Mouse (Mus musculus): ENCODE results near the gene Zfp87. TPM values are rescaled to one million over a fixed set of nuclear protein-coding genes. Genes with fewer than 3 reads are reported as not detected.

Zfp87 gene
- total and polyA plus RNA-seq, 3 experiments: 11.4 to 25.0 (median 13.8) TPM

GRCm38 (mm10) chr13:67469274-67469673 is 56.7 kb downstream of the Zfp87 start:
- H3K27ac ChIP-seq (ENCODE audit: insufficient read depth, low read depth): no peak overlapping the region
- no peak overlapping the region for H3K4me2 ChIP-seq (ENCODE audit: insufficient read depth, low read depth, poor library complexity, severe bottlenecking)
- TF ChIP-seq NELFE (IDR thresholded peaks at IDR 0.05; ENCODE audit: low read depth, low read length) (no peak), USF2 (conservative IDR thresholded peaks at IDR 0.05; ENCODE audit: low read depth, low read length) (no peak), RAD21 (IDR thresholded peaks at IDR 0.05; ENCODE audit: low read depth, low read length) (no peak), TBP (conservative IDR thresholded peaks at IDR 0.05; ENCODE audit: low read depth, low read length) (no peak), SIN3A (IDR thresholded peaks at IDR 0.05; ENCODE audit: low read length) (no peak), RCOR1 (conservative IDR thresholded peaks at IDR 0.05; ENCODE audit: low read depth, low read length) (no peak), ZMIZ1 (IDR thresholded peaks at IDR 0.05; ENCODE audit: low read depth, low read length) (no peak), KAT2A (IDR thresholded peaks at IDR 0.05; ENCODE audit: insufficient replicate concordance, low read length) (no peak), SMC3 (IDR thresholded peaks at IDR 0.05; ENCODE audit: low read depth, low read length) (no peak), BHLHE40 (IDR thresholded peaks at IDR 0.05; ENCODE audit: low read depth, low read length) (no peak), MYC (IDR thresholded peaks at IDR 0.05; ENCODE audit: low read depth, low read length) (no peak), JUND (conservative IDR thresholded peaks at IDR 0.05; ENCODE audit: low read depth, low read length) (no peak)
- H3K79me2 ChIP-seq (replicated peaks; ENCODE audit: control insufficient read depth, extremely low read depth, insufficient read depth, poor library complexity, severe bottlenecking): no peaks in the 10 kb centered on the region
- H3K27me3 ChIP-seq (replicated peaks): no peaks in the 10 kb centered on the region
- in situ Hi-C loops (cut with MboI; ENCODE audit: low pct_ligation_motif_present, low pct_unique_long_range_greater_than_20kb, low sequenced_read_pairs): no loop called here
- dilution Hi-C loops (cut with MboI; ENCODE audit: extremely low pct_ligation_motif_present, extremely low pct_unique_long_range_greater_than_20kb, low sequenced_read_pairs): no loop called here
- H3K9ac ChIP-seq (ENCODE audit: insufficient read depth, low read depth): no peak overlapping the region
- H3K9me3 ChIP-seq (replicated peaks; ENCODE audit: low read length): no peaks in the 10 kb centered on the region
- H3K4me1 ChIP-seq (ENCODE audit: control insufficient read depth in 1 of 2, insufficient read depth in 2 of 2): peaks cover 0 to 4% of the 10 kb centered on the region in 2 experiments; a peak in 2 of 4 replicates
- H3K4me3 ChIP-seq (replicated peaks in 1 of 3; ENCODE audit: low read depth in 2 of 3, low read length in 2 of 3, poor library complexity in 1 of 3): no peak overlapping the region
- H3K36me3 ChIP-seq (replicated peaks in 1 of 2; ENCODE audit: control insufficient read depth in 1 of 2, insufficient read depth in 1 of 2, low read length in 1 of 2): peaks cover 5 to 23% of the 10 kb centered on the region in 2 experiments
- DNase-seq (ENCODE audit: extremely low read depth): no peak

Other genes with a start within 250 kb of the Zfp87 start
- 1.6 and 2.3 TPM in 2 replicates for gene Zfp458, start 247.7 kb downstream of the Zfp87 start, total RNA-seq (2012; rRNA removed)
- gene Zfp458, start 247.7 kb downstream of the Zfp87 start, total RNA-seq (2014; rRNA removed): 3.2 and 3.3 TPM in 2 replicates
- gene Zfp458, start 247.7 kb downstream of the Zfp87 start, polyA plus RNA-seq (2012; ENCODE audit: insufficient read length, low read depth): 1.6 and 2.4 TPM in 2 replicates
- gene Zfp457, start 219.7 kb downstream of the Zfp87 start, total RNA-seq (2012; rRNA removed): 0.97 and 0.98 TPM in 2 replicates
- gene Zfp457, start 219.7 kb downstream of the Zfp87 start, total RNA-seq (2014; rRNA removed): 0.66 TPM in 1 of 2 replicates, not detected in the other
- gene Zfp457, start 219.7 kb downstream of the Zfp87 start, polyA plus RNA-seq (2012; ENCODE audit: insufficient read length, low read depth): 0.40 and 0.57 TPM in 2 replicates
- gene Zfp595, start 193.6 kb downstream of the Zfp87 start, total RNA-seq (2012; rRNA removed): 4.6 and 5.4 TPM in 2 replicates
- 10.1 and 13.7 TPM in 2 replicates for gene Zfp595, start 193.6 kb downstream of the Zfp87 start, total RNA-seq (2014; rRNA removed)
- 5.4 and 6.4 TPM in 2 replicates for gene Zfp595, start 193.6 kb downstream of the Zfp87 start, polyA plus RNA-seq (2012; ENCODE audit: insufficient read length, low read depth)
- 1.0 and 1.1 TPM in 2 replicates for gene Gm28044, start 165.6 kb downstream of the Zfp87 start, total RNA-seq (2012; rRNA removed)
- not detected in 2 replicates for gene Gm28044, start 165.6 kb downstream of the Zfp87 start, total RNA-seq (2014; rRNA removed)
- 0.89 and 1.0 TPM in 2 replicates for gene Gm28044, start 165.6 kb downstream of the Zfp87 start, polyA plus RNA-seq (2012; ENCODE audit: insufficient read length, low read depth)
- gene Zfp953, start 165.6 kb downstream of the Zfp87 start, total RNA-seq (2012; rRNA removed): 1.8 and 2.3 TPM in 2 replicates
- 4.6 and 5.6 TPM in 2 replicates for gene Zfp953, start 165.6 kb downstream of the Zfp87 start, total RNA-seq (2014; rRNA removed)
- gene Zfp953, start 165.6 kb downstream of the Zfp87 start, polyA plus RNA-seq (2012; ENCODE audit: insufficient read length, low read depth): 3.6 and 4.2 TPM in 2 replicates
- gene Gm28041, start 150.4 kb downstream of the Zfp87 start, total RNA-seq (2012; rRNA removed): 1.7 and 2.3 TPM in 2 replicates
- gene Gm28041, start 150.4 kb downstream of the Zfp87 start, total RNA-seq (2014; rRNA removed): 0.61 and 1.1 TPM in 2 replicates
- gene Gm28041, start 150.4 kb downstream of the Zfp87 start, polyA plus RNA-seq (2012; ENCODE audit: insufficient read length, low read depth): 1.8 TPM in 1 of 2 replicates, not detected in the other
- gene Zfp456, start 150.4 kb downstream of the Zfp87 start, total RNA-seq (2012; rRNA removed): 4.7 and 5.1 TPM in 2 replicates
- gene Zfp456, start 150.4 kb downstream of the Zfp87 start, total RNA-seq (2014; rRNA removed): 7.4 and 8.0 TPM in 2 replicates
- 2.4 and 3.6 TPM in 2 replicates for gene Zfp456, start 150.4 kb downstream of the Zfp87 start, polyA plus RNA-seq (2012; ENCODE audit: insufficient read length, low read depth)
- gene Zfp429, start 126.4 kb downstream of the Zfp87 start, total RNA-seq (2012; rRNA removed): 8.3 and 9.0 TPM in 2 replicates
- gene Zfp429, start 126.4 kb downstream of the Zfp87 start, total RNA-seq (2014; rRNA removed): 17.4 and 18.2 TPM in 2 replicates
- 8.0 and 10.5 TPM in 2 replicates for gene Zfp429, start 126.4 kb downstream of the Zfp87 start, polyA plus RNA-seq (2012; ENCODE audit: insufficient read length, low read depth)
- gene Zfp459, start 104.8 kb downstream of the Zfp87 start, total RNA-seq (2012; rRNA removed): 0.47 and 0.63 TPM in 2 replicates
- gene Zfp459, start 104.8 kb downstream of the Zfp87 start, total RNA-seq (2014; rRNA removed): 0.12 TPM in 1 of 2 replicates, not detected in the other
- not detected in 2 replicates for gene Zfp459, start 104.8 kb downstream of the Zfp87 start, polyA plus RNA-seq (2012; ENCODE audit: insufficient read length, low read depth)
- 7.1 and 7.6 TPM in 2 replicates for gene Zfp874a, start 74.6 kb downstream of the Zfp87 start, total RNA-seq (2012; rRNA removed)
- gene Zfp874a, start 74.6 kb downstream of the Zfp87 start, total RNA-seq (2014; rRNA removed): 16.8 and 23.6 TPM in 2 replicates
- gene Zfp874a, start 74.6 kb downstream of the Zfp87 start, polyA plus RNA-seq (2012; ENCODE audit: insufficient read length, low read depth): 6.1 and 6.5 TPM in 2 replicates
- gene Zfp874b, start 41.9 kb downstream of the Zfp87 start, total RNA-seq (2012; rRNA removed): 4.7 and 4.8 TPM in 2 replicates
- 8.0 and 8.7 TPM in 2 replicates for gene Zfp874b, start 41.9 kb downstream of the Zfp87 start, total RNA-seq (2014; rRNA removed)
- gene Zfp874b, start 41.9 kb downstream of the Zfp87 start, polyA plus RNA-seq (2012; ENCODE audit: insufficient read length, low read depth): 1.8 and 2.1 TPM in 2 replicates
- 4.3 and 5.2 TPM in 2 replicates for gene Zfp58, start 25.6 kb downstream of the Zfp87 start, total RNA-seq (2012; rRNA removed)
- gene Zfp58, start 25.6 kb downstream of the Zfp87 start, total RNA-seq (2014; rRNA removed): 5.9 and 6.4 TPM in 2 replicates
- 2.7 and 2.9 TPM in 2 replicates for gene Zfp58, start 25.6 kb downstream of the Zfp87 start, polyA plus RNA-seq (2012; ENCODE audit: insufficient read length, low read depth)
- 0.08 TPM in 1 of 2 replicates, not detected in the other for gene Gm26965, start within 50 bp of the Zfp87 start, total RNA-seq (2012; rRNA removed)
- gene Gm26965, start within 50 bp of the Zfp87 start, total RNA-seq (2014; rRNA removed): not detected in 2 replicates
- not detected in 2 replicates for gene Gm26965, start within 50 bp of the Zfp87 start, polyA plus RNA-seq (2012; ENCODE audit: insufficient read length, low read depth)
- 9.1 and 11.5 TPM in 2 replicates for gene Zfp748, start 27.7 kb upstream of the Zfp87 start, total RNA-seq (2012; rRNA removed)
- 14.8 and 16.3 TPM in 2 replicates for gene Zfp748, start 27.7 kb upstream of the Zfp87 start, total RNA-seq (2014; rRNA removed)
- gene Zfp748, start 27.7 kb upstream of the Zfp87 start, polyA plus RNA-seq (2012; ENCODE audit: insufficient read length, low read depth): 6.6 and 8.1 TPM in 2 replicates
- gene Zfp729b, start 83.5 kb upstream of the Zfp87 start, total RNA-seq (2012; rRNA removed): 4.8 and 6.4 TPM in 2 replicates
- gene Zfp729b, start 83.5 kb upstream of the Zfp87 start, total RNA-seq (2014; rRNA removed): 13.4 and 17.9 TPM in 2 replicates
- 6.5 and 6.6 TPM in 2 replicates for gene Zfp729b, start 83.5 kb upstream of the Zfp87 start, polyA plus RNA-seq (2012; ENCODE audit: insufficient read length, low read depth)
- not detected in 2 replicates for gene Gm49345, start 111.6 kb upstream of the Zfp87 start, total RNA-seq (2012; rRNA removed)
- gene Gm49345, start 111.6 kb upstream of the Zfp87 start, total RNA-seq (2014; rRNA removed): not detected in 2 replicates
- 1.2 and 1.5 TPM in 2 replicates for gene Gm49345, start 111.6 kb upstream of the Zfp87 start, polyA plus RNA-seq (2012; ENCODE audit: insufficient read length, low read depth)
- 3.6 and 3.7 TPM in 2 replicates for gene Zfp729a, start 111.6 kb upstream of the Zfp87 start, total RNA-seq (2012; rRNA removed)
- gene Zfp729a, start 111.6 kb upstream of the Zfp87 start, total RNA-seq (2014; rRNA removed): 11.2 and 12.6 TPM in 2 replicates
- 4.6 and 4.8 TPM in 2 replicates for gene Zfp729a, start 111.6 kb upstream of the Zfp87 start, polyA plus RNA-seq (2012; ENCODE audit: insufficient read length, low read depth)
- gene Zfp738, start 160.9 kb upstream of the Zfp87 start, total RNA-seq (2012; rRNA removed): 7.3 TPM in 2 replicates
- gene Zfp738, start 160.9 kb upstream of the Zfp87 start, total RNA-seq (2014; rRNA removed): 9.4 and 10.3 TPM in 2 replicates
- 4.7 and 4.9 TPM in 2 replicates for gene Zfp738, start 160.9 kb upstream of the Zfp87 start, polyA plus RNA-seq (2012; ENCODE audit: insufficient read length, low read depth)
- 6.5 and 8.1 TPM in 2 replicates for gene Zfp65, start 203.0 kb upstream of the Zfp87 start, total RNA-seq (2012; rRNA removed)
- gene Zfp65, start 203.0 kb upstream of the Zfp87 start, total RNA-seq (2014; rRNA removed): 13.0 and 16.3 TPM in 2 replicates
- 4.7 and 6.1 TPM in 2 replicates for gene Zfp65, start 203.0 kb upstream of the Zfp87 start, polyA plus RNA-seq (2012; ENCODE audit: insufficient read length, low read depth)
- 3.0 and 3.3 TPM in 2 replicates for gene Zfp85, start 229.1 kb upstream of the Zfp87 start, total RNA-seq (2012; rRNA removed)
- 6.4 and 7.0 TPM in 2 replicates for gene Zfp85, start 229.1 kb upstream of the Zfp87 start, total RNA-seq (2014; rRNA removed)
- 2.7 and 3.1 TPM in 2 replicates for gene Zfp85, start 229.1 kb upstream of the Zfp87 start, polyA plus RNA-seq (2012; ENCODE audit: insufficient read length, low read depth)